In genomic region chr13:40708271-40708670, GRCm38 (mm10) we compare ENCODE assay signal across 24 mouse cellular contexts. TPM values are rescaled to one million over a fixed set of nuclear protein-coding genes. Genes with fewer than 3 reads are reported as not detected.
DNase-seq lines count a peak whose midpoint lies in the region; ATAC-seq lines count a peak whose summit lies in the region.
"Had no signal": no experiment of that assay in that cellular context is flagged by ENCODE, and none has a peak within 500 bp of the region (broad histone marks: within the 10 kb centered on the region; RNA-seq: fewer than 3 reads in every experiment).

No protein-coding gene starts in this region.

- H3K4me2 ChIP-seq in forebrain, embryonic 12.5 days: no peak overlapping the region
- no peak overlapping the region for H3K4me2 ChIP-seq in forebrain, embryonic 16.5 days (ENCODE audit: low read length)
- H3K4me2 ChIP-seq in limb, embryonic 11.5 days (ENCODE audit: low read depth, severe bottlenecking): no peak overlapping the region
- H3K4me2 ChIP-seq: lung, embryonic 14.5 days had no signal

- H3K4me3 ChIP-seq in forebrain, embryonic 12.5 days (replicated peaks): no peak overlapping the region
- no peak overlapping the region for H3K4me3 ChIP-seq in forebrain, embryonic 16.5 days (replicated peaks; ENCODE audit: low read length)
- no peak overlapping the region for H3K4me3 ChIP-seq in limb, embryonic 11.5 days (ENCODE audit: low read depth, low read length)
- no peak overlapping the region for H3K4me3 ChIP-seq in limb, embryonic 10.5 days
- H3K4me3 ChIP-seq: myocyte had no signal

- peaks cover 96% of the 10 kb centered on the region for H3K27me3 ChIP-seq in forebrain, embryonic 12.5 days
- H3K27me3 ChIP-seq in forebrain, embryonic 16.5 days (replicated peaks; ENCODE audit: control insufficient read depth, insufficient read depth, low read length): peaks cover 79% of the 10 kb centered on the region
- H3K27me3 ChIP-seq in limb, embryonic 11.5 days (ENCODE audit: control insufficient read depth, insufficient read depth, low read length): peaks cover 79% of the 10 kb centered on the region
- peaks cover 97% of the 10 kb centered on the region for H3K27me3 ChIP-seq in limb, embryonic 10.5 days (ENCODE audit: low read depth, poor library complexity, severe bottlenecking)

- no peaks in the 10 kb centered on the region for H3K36me3 ChIP-seq in forebrain, embryonic 12.5 days (replicated peaks)
- H3K36me3 ChIP-seq in forebrain, embryonic 16.5 days (ENCODE audit: control insufficient read depth, insufficient read depth): no peaks in the 10 kb centered on the region
- H3K36me3 ChIP-seq in limb, embryonic 11.5 days (ENCODE audit: control insufficient read depth, insufficient read depth, low read length): no peaks in the 10 kb centered on the region
- no peaks in the 10 kb centered on the region for H3K36me3 ChIP-seq in limb, embryonic 10.5 days
- H3K36me3 ChIP-seq: limb, embryonic 15.5 days had no signal

- WGBS in forebrain, embryonic 12.5 days: under 1% methylated on average over 5 of the region's 5 CpGs
- 2% methylated on average over 5 of the region's 5 CpGs for WGBS in forebrain, embryonic 16.5 days
- 2% methylated on average over 5 of the region's 5 CpGs for WGBS in limb, embryonic 11.5 days
- 0% methylated on average over 5 of the region's 5 CpGs for WGBS in limb, embryonic 10.5 days

- H3K9me3 ChIP-seq in forebrain, embryonic 12.5 days: no peaks in the 10 kb centered on the region
- H3K9me3 ChIP-seq in forebrain, embryonic 16.5 days (ENCODE audit: control insufficient read depth, low read length): no peaks in the 10 kb centered on the region
- no peaks in the 10 kb centered on the region for H3K9me3 ChIP-seq in limb, embryonic 11.5 days (ENCODE audit: control insufficient read depth, low read length)
- no peaks in the 10 kb centered on the region for H3K9me3 ChIP-seq in limb, embryonic 10.5 days (replicated peaks)
- H3K9me3 ChIP-seq: limb, embryonic 15.5 days had no signal

- H3K27ac ChIP-seq in forebrain, embryonic 12.5 days: 0 out of 2 replicates have a peak overlapping the region, but pooled peaks have one; percentile 43
- no peak overlapping the region for H3K27ac ChIP-seq in forebrain, embryonic 16.5 days (ENCODE audit: low read length)
- no peak overlapping the region for H3K27ac ChIP-seq in limb, embryonic 11.5 days (replicated peaks; ENCODE audit: low read depth, low read length)
- no peak overlapping the region for H3K27ac ChIP-seq in limb, embryonic 10.5 days
- H3K27ac ChIP-seq: kidney, postnatal 0 days; limb, embryonic 15.5 days; liver, embryonic 14.5 days had no signal

- DNase-seq in limb, embryonic 11.5 days (ENCODE audit: low spot score): peak; percentile 30
- DNase-seq in limb, embryonic 10.5 days (ENCODE audit: low spot score): no peak
- peak; percentile 32 for DNase-seq in retina, embryonic 14.5 days (ENCODE audit: low spot score)
- DNase-seq in retina, postnatal 1 day: no peak
- no peak for DNase-seq in right cerebral cortex, postnatal 36 days (ENCODE audit: low spot score in 2 of 2)
- DNase-seq: adrenal gland, postnatal 25 days; cerebellum, adult 9-11 months; forebrain, postnatal 0 days; gastrocnemius, postnatal 14 days; heart, adult 18-20 months; kidney, adult 18-20 months; layer of hippocampus, adult 9-11 months; lung, embryonic 14.5 days; lung, postnatal 36 days; right cerebral cortex, postnatal 4 days; thymus, postnatal 14 days had no signal

- ATAC-seq in forebrain, embryonic 12.5 days (ENCODE audit: low FRiP score): no peak
- ATAC-seq in forebrain, embryonic 16.5 days: no peak
- ATAC-seq in limb, embryonic 11.5 days (ENCODE audit: insufficient number of reproducible peaks, low FRiP score, low TSS enrichment, low read depth): no peak
- ATAC-seq: CD4-positive, CD25-positive, alpha-beta regulatory T cell, adult 4 months; forebrain, postnatal 0 days; inflammation-experienced regulatory T-cells, adult 6 months had no signal

- peaks cover 25% of the 10 kb centered on the region for H3K4me1 ChIP-seq in forebrain, embryonic 12.5 days
- H3K4me1 ChIP-seq in forebrain, embryonic 16.5 days (replicated peaks; ENCODE audit: control insufficient read depth, insufficient read depth, low read length): peaks cover 13% of the 10 kb centered on the region
- H3K4me1 ChIP-seq in limb, embryonic 11.5 days (ENCODE audit: control insufficient read depth, insufficient read depth, low read length): peaks cover 17% of the 10 kb centered on the region
- H3K4me1 ChIP-seq in limb, embryonic 10.5 days: peaks cover 71% of the 10 kb centered on the region

- no peak overlapping the region for H3K9ac ChIP-seq in forebrain, embryonic 12.5 days
- H3K9ac ChIP-seq in forebrain, embryonic 16.5 days (replicated peaks; ENCODE audit: low read depth, low read length): no peak overlapping the region
- H3K9ac ChIP-seq in limb, embryonic 11.5 days (ENCODE audit: low read length): no peak overlapping the region
- H3K9ac ChIP-seq: forebrain, postnatal 0 days; limb, embryonic 15.5 days; liver, embryonic 14.5 days; lung, embryonic 14.5 days had no signal

RNA-seq across cellular contexts. Expression of gene Tfap2a, which starts 29.9 kb away (rescaled TPM):
- polyA plus RNA-seq in forebrain, embryonic 12.5 days (2016; fragmentation: Nextera tagmentation; extraction: Ambion mirVana): 1.6 and 2.0 TPM in 2 replicates
- polyA plus RNA-seq in forebrain, embryonic 16.5 days (2015; fragmentation: Nextera tagmentation; extraction: Ambion mirVana): 0.41 and 0.55 TPM in 2 replicates
- 7.2 and 7.3 TPM in 2 replicates for polyA plus RNA-seq in limb, embryonic 11.5 days (2014; fragmentation: Nextera tagmentation; extraction: Ambion mirVana)
- polyA plus RNA-seq in limb, embryonic 10.5 days (2016; fragmentation: Nextera tagmentation; extraction: Ambion mirVana): 6.7 and 6.9 TPM in 2 replicates
- polyA plus RNA-seq: inflammation-experienced regulatory T-cells, adult 6 months had no signal

Comparison
In these comparisons a context has a peak if more than half of its experiments do, and no peak if none do; other contexts are left out.
1. DNase-seq: peak in limb, embryonic 11.5 days (single experiment) and retina, embryonic 14.5 days (single experiment); none in limb, embryonic 10.5 days (single experiment), retina, postnatal 1 day (single experiment) and right cerebral cortex, postnatal 36 days (0 of 2).